Mouse (Mus musculus): ENCODE data around the gene Myt1l. TPM values are rescaled to one million over a fixed set of nuclear protein-coding genes. Genes with fewer than 3 reads are reported as not detected.

The Myt1l gene
- polyA plus RNA-seq, 1 experiment from 2014 or later, result 4.3 TPM

DNA sequence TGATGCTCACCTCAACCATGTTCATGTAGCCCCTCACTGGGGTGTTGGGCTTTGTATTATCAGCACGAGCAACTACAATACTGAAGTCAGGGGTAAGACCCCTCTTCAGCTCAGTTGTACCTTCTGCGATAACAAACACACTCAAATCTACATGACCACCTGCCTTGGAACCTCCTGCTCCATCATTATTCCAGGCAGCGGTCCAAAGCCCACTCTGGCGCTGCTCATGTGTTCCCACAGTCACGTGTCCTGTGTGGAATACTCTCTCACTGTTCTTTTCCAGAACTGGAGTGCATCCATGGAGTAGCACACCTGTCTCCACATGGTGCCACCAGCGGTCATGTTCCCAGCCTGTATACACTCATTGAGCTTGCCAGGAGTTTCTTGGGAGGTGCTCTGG is 42.2 kb downstream of the Myt1l start:
- H3K36me3 ChIP-seq, result no peaks in the 10 kb centered on the region
- no peak overlapping the region for H3K4me2 ChIP-seq
- H3K27me3 ChIP-seq, result no peaks in the 10 kb centered on the region
- ATAC-seq (ENCODE audit: insufficient number of reproducible peaks, insufficient read depth, low FRiP score, low TSS enrichment, low read depth), result no peak
- H3K9ac ChIP-seq, result no peak overlapping the region
- no peaks in the 10 kb centered on the region for H3K9me3 ChIP-seq
- no peak overlapping the region for H3K27ac ChIP-seq
- WGBS, result 87% methylated on average over 6 of the region's 6 CpGs
- no peak overlapping the region for H3K4me3 ChIP-seq
- H3K4me1 ChIP-seq, result no peaks in the 10 kb centered on the region

GRCm38 (mm10) chr12:29571613-29572012 is 43.4 kb downstream of the Myt1l start:
- no peak overlapping the region for H3K9ac ChIP-seq
- no peaks in the 10 kb centered on the region for H3K27me3 ChIP-seq
- no peaks in the 10 kb centered on the region for H3K4me1 ChIP-seq
- H3K4me3 ChIP-seq, result no peak overlapping the region
- no peak for ATAC-seq (ENCODE audit: insufficient number of reproducible peaks, insufficient read depth, low FRiP score, low TSS enrichment, low read depth)
- H3K9me3 ChIP-seq, result no peaks in the 10 kb centered on the region
- 83% methylated on average over 5 of the region's 5 CpGs for WGBS
- no peak overlapping the region for H3K4me2 ChIP-seq
- H3K36me3 ChIP-seq, result no peaks in the 10 kb centered on the region
- no peak overlapping the region for H3K27ac ChIP-seq

GRCm38 (mm10) chr12:29593787-29594186 is 65.6 kb downstream of the Myt1l start:
- Histone ChIP-seq H3K4me1 (no peaks in the 10 kb centered on the region), H3K9me3 (0 out of 2 replicates have a peak, but pooled peaks cover 5% of the 10 kb centered on the region), H3K27ac (no peak overlapping the region), H3K4me3 (no peak overlapping the region), H3K27me3 (no peaks in the 10 kb centered on the region), H3K9ac (no peak overlapping the region), H3K36me3 (no peaks in the 10 kb centered on the region), H3K4me2 (no peak overlapping the region)
- WGBS, result 79% methylated on average over 1 of the region's 1 CpGs
- no peak for ATAC-seq (ENCODE audit: insufficient number of reproducible peaks, insufficient read depth, low FRiP score, low TSS enrichment, low read depth)

GRCm38 (mm10) chr12:29599916-29600315 is 71.7 kb downstream of the Myt1l start:
- no peak overlapping the region for H3K4me3 ChIP-seq
- 57% methylated on average over 6 of the region's 6 CpGs for WGBS
- H3K27me3 ChIP-seq, result no peaks in the 10 kb centered on the region
- H3K36me3 ChIP-seq, result no peaks in the 10 kb centered on the region
- ATAC-seq (ENCODE audit: insufficient number of reproducible peaks, insufficient read depth, low FRiP score, low TSS enrichment, low read depth), result no peak
- no peak overlapping the region for H3K27ac ChIP-seq
- no peak overlapping the region for H3K9ac ChIP-seq
- H3K4me2 ChIP-seq, result no peak overlapping the region
- no peaks in the 10 kb centered on the region for H3K9me3 ChIP-seq
- H3K4me1 ChIP-seq, result no peaks in the 10 kb centered on the region

- Histone ChIP-seq H3K27me3 (no peaks in the 10 kb centered on the region), H3K4me1 (no peaks in the 10 kb centered on the region), H3K9ac (no peak overlapping the region), H3K36me3 (no peaks in the 10 kb centered on the region), H3K27ac (no peak overlapping the region), H3K4me3 (no peak overlapping the region), H3K4me2 (no peak overlapping the region), H3K9me3 (no peaks in the 10 kb centered on the region)
- ATAC-seq (ENCODE audit: insufficient number of reproducible peaks, insufficient read depth, low FRiP score, low TSS enrichment, low read depth), result no peak
- 83% methylated on average over 6 of the region's 6 CpGs for WGBS
These were observed 73.0 kb downstream of the Myt1l start for GRCm38 (mm10) chr12:29601223-29601622.

DNA sequence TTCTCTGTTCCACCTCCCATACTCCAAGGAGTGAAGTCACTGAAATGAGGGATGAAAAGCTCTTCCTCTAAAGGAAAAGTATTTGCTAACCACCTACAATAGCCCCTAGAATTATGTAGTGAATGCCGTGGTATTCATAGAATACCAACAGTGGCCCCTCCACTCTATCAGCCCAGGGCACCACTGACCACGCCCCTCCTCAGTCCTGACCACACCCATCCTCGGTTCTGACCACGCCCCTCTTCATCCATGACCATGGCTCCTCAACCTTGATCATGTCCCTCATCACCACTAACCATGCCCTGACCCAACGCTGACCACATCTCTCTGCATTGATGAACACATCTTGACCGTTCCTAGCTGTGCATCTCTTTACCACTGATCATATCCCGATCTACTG is 76.5 kb downstream of the Myt1l start:
- no peak for ATAC-seq (ENCODE audit: insufficient number of reproducible peaks, insufficient read depth, low FRiP score, low TSS enrichment, low read depth)
- WGBS, result 82% methylated on average over 7 of the region's 7 CpGs
- no peak overlapping the region for H3K9ac ChIP-seq

GRCm38 (mm10) chr12:29605124-29605523 is 76.9 kb downstream of the Myt1l start:
- Histone ChIP-seq H3K27me3 (no peaks in the 10 kb centered on the region), H3K4me3 (no peak overlapping the region), H3K4me2 (no peak overlapping the region), H3K9ac (no peak overlapping the region), H3K36me3 (no peaks in the 10 kb centered on the region), H3K9me3 (no peaks in the 10 kb centered on the region), H3K27ac (no peak overlapping the region), H3K4me1 (no peaks in the 10 kb centered on the region)
- no peak for ATAC-seq (ENCODE audit: insufficient number of reproducible peaks, insufficient read depth, low FRiP score, low TSS enrichment, low read depth)
- 75% methylated on average over 5 of the region's 5 CpGs for WGBS

More for the DNA sequence above, 76.5 kb downstream of the Myt1l start:
- H3K27me3 ChIP-seq, result no peaks in the 10 kb centered on the region
- H3K4me1 ChIP-seq, result no peaks in the 10 kb centered on the region
- H3K4me3 ChIP-seq, result no peak overlapping the region
- H3K9me3 ChIP-seq, result no peaks in the 10 kb centered on the region
- H3K27ac ChIP-seq, result no peak overlapping the region
- H3K36me3 ChIP-seq, result no peaks in the 10 kb centered on the region
- H3K4me2 ChIP-seq, result no peak overlapping the region

DNA sequence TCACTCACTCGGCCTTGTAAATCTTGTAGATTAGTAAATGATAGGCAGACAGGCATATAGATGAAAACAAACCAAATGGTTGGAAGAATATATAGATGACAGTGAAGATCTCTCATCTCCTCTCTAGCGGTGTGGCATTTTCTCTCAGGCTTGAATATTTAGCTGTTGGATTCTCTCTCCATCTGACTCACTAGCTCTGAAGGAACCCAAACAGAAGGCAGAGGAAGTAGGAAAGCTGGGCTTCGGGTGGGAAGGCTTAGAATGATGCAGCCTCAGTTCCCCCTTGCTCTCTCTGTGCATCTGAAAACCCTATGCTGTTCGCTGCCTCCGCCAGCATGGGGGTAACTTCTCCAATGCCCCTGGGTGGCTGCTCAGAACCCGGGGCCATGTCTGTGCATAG is 78.0 kb downstream of the Myt1l start:
- no peak for ATAC-seq (ENCODE audit: insufficient number of reproducible peaks, insufficient read depth, low FRiP score, low TSS enrichment, low read depth)
- WGBS, result 73% methylated on average over 6 of the region's 6 CpGs
- H3K4me1 ChIP-seq, result no peaks in the 10 kb centered on the region

DNA sequence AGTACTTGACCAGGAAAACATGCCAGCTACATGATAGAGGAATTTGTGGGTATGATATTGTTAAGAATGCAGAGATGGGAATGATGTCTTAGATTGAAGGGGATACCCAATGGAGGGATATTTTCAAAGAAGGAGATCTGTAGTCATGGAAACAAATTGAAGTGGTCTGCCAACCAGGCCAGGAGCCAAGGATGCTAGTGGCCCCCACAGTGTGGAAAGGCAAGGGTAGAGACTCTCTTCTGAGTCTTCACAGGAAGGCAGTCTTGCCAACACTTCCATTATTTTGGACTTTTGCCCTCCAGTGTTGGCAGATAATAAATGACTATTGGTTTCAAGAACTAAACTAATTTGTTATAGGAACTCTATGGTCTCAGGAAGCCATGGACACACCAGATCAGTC is 89.6 kb downstream of the Myt1l start:
- ATAC-seq (ENCODE audit: insufficient number of reproducible peaks, insufficient read depth, low FRiP score, low TSS enrichment, low read depth), result no peak
- Histone ChIP-seq H3K4me2 (no peak overlapping the region), H3K4me3 (no peak overlapping the region), H3K36me3 (no peaks in the 10 kb centered on the region), H3K4me1 (no peaks in the 10 kb centered on the region), H3K9ac (no peak overlapping the region), H3K27me3 (no peaks in the 10 kb centered on the region), H3K27ac (no peak overlapping the region), H3K9me3 (no peaks in the 10 kb centered on the region)

More for the DNA sequence above, 78.0 kb downstream of the Myt1l start:
- Histone ChIP-seq H3K36me3 (no peaks in the 10 kb centered on the region), H3K9me3 (no peaks in the 10 kb centered on the region), H3K27ac (no peak overlapping the region), H3K4me3 (no peak overlapping the region), H3K4me2 (no peak overlapping the region), H3K27me3 (no peaks in the 10 kb centered on the region), H3K9ac (no peak overlapping the region)

- Histone ChIP-seq H3K9ac (no peak overlapping the region), H3K4me2 (no peak overlapping the region), H3K4me3 (no peak overlapping the region), H3K4me1 (no peaks in the 10 kb centered on the region), H3K27me3 (no peaks in the 10 kb centered on the region), H3K9me3 (no peaks in the 10 kb centered on the region), H3K36me3 (no peaks in the 10 kb centered on the region), H3K27ac (no peak overlapping the region)
- whole genome bisulfite sequencing, result 66% methylated on average over 5 of the region's 5 CpGs
- no peak for ATAC-seq (ENCODE audit: insufficient number of reproducible peaks, insufficient read depth, low FRiP score, low TSS enrichment, low read depth)
These were observed 93.3 kb downstream of the Myt1l start for GRCm38 (mm10) chr12:29621530-29621929.

DNA sequence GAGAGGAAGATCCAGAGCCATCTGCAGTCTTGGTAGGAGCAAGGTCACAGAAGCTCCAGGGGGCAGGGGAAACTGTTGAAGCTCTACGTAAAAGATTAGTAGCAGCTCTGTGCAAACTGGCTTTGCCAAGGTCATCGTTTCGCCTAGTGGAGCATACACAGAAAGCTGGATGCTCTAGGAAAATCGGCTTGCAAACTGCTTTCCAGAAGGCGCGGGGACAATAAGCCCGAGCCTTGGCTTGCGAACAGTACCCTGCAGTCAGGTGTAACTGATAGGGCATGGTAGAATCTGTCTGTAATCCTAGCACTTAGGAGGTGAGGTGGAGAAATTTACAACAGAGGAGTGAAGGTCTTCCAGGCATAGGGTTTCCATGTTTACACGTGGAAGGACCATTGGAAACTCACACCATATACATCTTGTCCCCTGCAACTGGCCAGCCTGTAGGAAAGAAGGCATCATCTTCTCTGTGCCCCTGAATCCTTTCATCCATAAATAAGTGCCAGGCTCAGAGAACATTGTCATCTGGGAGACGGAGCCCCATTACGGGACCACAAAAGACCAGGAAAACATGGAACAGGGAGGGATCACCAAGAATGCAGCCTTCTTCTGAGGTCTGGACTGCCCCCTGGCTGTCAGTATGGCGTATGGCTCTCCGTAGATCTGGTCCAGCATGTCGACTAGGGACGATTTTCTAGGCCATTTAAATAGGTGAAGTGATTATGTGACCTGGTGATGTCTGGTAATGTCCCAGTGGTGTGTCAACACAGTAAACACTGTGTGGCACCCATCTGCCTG is 100.0 kb downstream of the Myt1l start:
- H3K27ac ChIP-seq, result no peak overlapping the region
- H3K27me3 ChIP-seq, result no peaks in the 10 kb centered on the region
- H3K9me3 ChIP-seq, result no peaks in the 10 kb centered on the region
- H3K9ac ChIP-seq, result no peak overlapping the region
- 63% methylated on average over 15 of the region's 15 CpGs for WGBS
- no peaks in the 10 kb centered on the region for H3K36me3 ChIP-seq
- no peaks in the 10 kb centered on the region for H3K4me1 ChIP-seq
- no peak overlapping the region for H3K4me2 ChIP-seq
- no peak overlapping the region for H3K4me3 ChIP-seq
- ATAC-seq (ENCODE audit: insufficient number of reproducible peaks, insufficient read depth, low FRiP score, low TSS enrichment, low read depth), result no peak

- Histone ChIP-seq H3K4me2 (no peak overlapping the region), H3K9ac (no peak overlapping the region), H3K36me3 (no peaks in the 10 kb centered on the region), H3K27ac (no peak overlapping the region), H3K9me3 (no peaks in the 10 kb centered on the region), H3K27me3 (no peaks in the 10 kb centered on the region), H3K4me3 (no peak overlapping the region), H3K4me1 (no peaks in the 10 kb centered on the region)
- ATAC-seq (ENCODE audit: insufficient number of reproducible peaks, insufficient read depth, low FRiP score, low TSS enrichment, low read depth), result no peak; the same call in 1 of the 2 replicates
- 56% methylated on average over 10 of the region's 10 CpGs for WGBS
These were observed 101.8 kb downstream of the Myt1l start for GRCm38 (mm10) chr12:29629875-29630538.
